Mouse (Mus musculus): ENCODE results near the gene Gm3383. TPM values are rescaled to one million over a fixed set of nuclear protein-coding genes. Genes with fewer than 3 reads are reported as not detected.
"Not testable (repeated sequence)": the region's sequence is repeated elsewhere in the genome, so short reads cannot be mapped to it uniquely, and the experiment has no call there.

Gm3383 gene
- polyA plus RNA-seq (2015; fragmentation: Nextera tagmentation; extraction: Ambion mirVana) = 3.3 and 4.8 TPM in 2 replicates

GRCm38 (mm10) chr14:5807882-5808281, at the start of gene Gm3383:
Gene Gm3383 (minus strand): TSS chr14:5807982.
- not testable (repeated sequence) for H3K4me1 ChIP-seq (replicated peaks); ATAC-seq (ENCODE audit: low FRiP score, low read depth); H3K27ac ChIP-seq (replicated peaks); H3K9me3 ChIP-seq; H3K4me2 ChIP-seq; H3K4me3 ChIP-seq; H3K9ac ChIP-seq; H3K36me3 ChIP-seq; H3K27me3 ChIP-seq
- no CpG with 5 or more reads among the region's 3 CpGs for WGBS

- H3K27ac ChIP-seq (replicated peaks); ATAC-seq (ENCODE audit: low FRiP score, low read depth); H3K9ac ChIP-seq; H3K36me3 ChIP-seq; H3K4me2 ChIP-seq; H3K27me3 ChIP-seq; H3K9me3 ChIP-seq; H3K4me3 ChIP-seq; H3K4me1 ChIP-seq (replicated peaks): not testable (repeated sequence)
- WGBS = 90% methylated on average over 3 of the region's 3 CpGs
Measured at GRCm38 (mm10) chr14:5855911-5856310, 48.1 kb upstream of the Gm3383 start.

DNA sequence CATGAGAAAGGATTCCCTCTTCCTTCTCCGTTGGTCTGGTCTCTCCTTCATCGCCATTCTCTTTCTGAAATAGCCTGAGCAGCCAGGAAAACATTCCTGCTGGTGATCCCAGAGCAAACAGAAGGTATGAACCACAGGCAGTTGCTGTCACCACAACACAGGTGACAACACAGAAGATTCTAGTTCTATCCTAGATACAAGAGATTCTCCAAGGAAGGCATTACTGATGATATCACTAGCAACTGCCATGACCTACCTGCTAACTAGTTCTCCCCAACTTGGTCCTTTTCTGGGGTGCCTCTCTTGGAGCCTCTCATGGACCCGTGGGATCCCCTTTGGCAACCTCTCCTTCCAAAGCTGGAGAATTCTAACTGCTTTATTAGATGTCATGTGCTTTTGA, 22.4 kb upstream of the Gm3383 start, which contains the start of gene Gm3424:
Gene Gm3424, minus strand, starts transcription at position 101 of the 400 bp plus-strand sequence.
- H3K36me3 ChIP-seq; H3K27me3 ChIP-seq; H3K27ac ChIP-seq (replicated peaks); ATAC-seq (ENCODE audit: low FRiP score, low read depth); H3K9me3 ChIP-seq; H3K4me3 ChIP-seq; H3K4me1 ChIP-seq (replicated peaks); H3K9ac ChIP-seq; H3K4me2 ChIP-seq: not testable (repeated sequence)
- no CpG with 5 or more reads among the region's 3 CpGs for WGBS

- not testable (repeated sequence) for H3K36me3 ChIP-seq; H3K4me1 ChIP-seq (replicated peaks); H3K4me2 ChIP-seq; H3K27me3 ChIP-seq; H3K4me3 ChIP-seq; H3K9me3 ChIP-seq; H3K9ac ChIP-seq; H3K27ac ChIP-seq (replicated peaks)
- peak; percentile 81 for ATAC-seq (ENCODE audit: low FRiP score, low read depth)
- no CpG with 5 or more reads among the region's 47 CpGs for WGBS
Measured at GRCm38 (mm10) chr14:5812699-5813356, 5.0 kb upstream of the Gm3383 start.

DNA sequence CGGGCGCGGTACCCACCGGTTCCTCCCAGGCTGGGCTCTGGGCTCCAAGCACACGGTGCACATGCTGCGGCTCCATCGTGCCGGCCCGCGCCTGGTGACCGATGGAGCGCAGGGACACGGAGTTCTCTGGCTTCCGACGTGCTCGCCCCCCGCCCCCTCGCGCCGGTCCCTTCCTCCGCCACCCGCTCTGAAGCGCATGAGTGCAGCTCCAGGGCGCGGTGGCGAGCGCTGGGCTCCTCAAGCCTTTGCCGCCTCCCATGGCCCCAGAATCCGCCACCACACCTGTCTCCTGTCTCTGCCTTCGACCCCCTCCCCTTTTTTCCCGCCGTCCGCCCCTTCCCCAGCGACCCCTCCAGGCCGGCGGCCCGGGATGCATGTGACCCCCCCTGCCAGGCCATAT, 66.3 kb downstream of the Gm3383 start, which contains the start of gene Gm3373:
Gene Gm3373, minus strand, starts transcription at position 101 of the 400 bp plus-strand sequence.
- not testable (repeated sequence) for H3K9me3 ChIP-seq; H3K36me3 ChIP-seq; H3K27ac ChIP-seq (replicated peaks); H3K9ac ChIP-seq; H3K27me3 ChIP-seq; H3K4me3 ChIP-seq; H3K4me2 ChIP-seq; ATAC-seq (ENCODE audit: low FRiP score, low read depth); H3K4me1 ChIP-seq (replicated peaks)
- WGBS = no CpG with 5 or more reads among the region's 37 CpGs

DNA sequence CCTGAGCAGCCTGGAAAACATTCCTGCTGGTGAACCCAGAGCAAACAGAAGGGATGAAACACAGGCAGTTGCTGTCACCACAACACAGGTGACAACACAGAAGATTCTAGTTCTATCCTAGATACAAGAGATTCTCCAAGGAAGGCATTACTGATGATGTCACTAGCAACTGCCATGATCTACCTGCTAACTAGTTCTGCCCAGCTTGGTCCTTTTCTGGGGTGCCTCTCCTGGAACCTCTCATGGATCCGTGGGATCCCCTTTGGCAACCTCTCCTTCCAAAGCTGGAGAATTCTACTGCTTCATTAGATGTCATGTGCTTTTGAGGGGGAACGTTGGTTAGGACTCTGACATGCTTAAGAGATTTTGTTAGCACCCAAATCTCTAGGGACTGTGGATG, 120.4 kb downstream of the Gm3383 start, which contains the start of gene Gm9603:
Gene Gm9603, minus strand, starts transcription at position 101 of the 400 bp plus-strand sequence.
- WGBS = no CpG with 5 or more reads among the region's 2 CpGs

GRCm38 (mm10) chr14:5632928-5633327, 174.9 kb downstream of the Gm3383 start, which contains the start of gene Gm8265:
Gene Gm8265 (minus strand): TSS chr14:5633028.
- not testable (repeated sequence) for H3K9me3 ChIP-seq; H3K36me3 ChIP-seq; H3K4me2 ChIP-seq; H3K4me3 ChIP-seq; H3K27ac ChIP-seq (replicated peaks); H3K4me1 ChIP-seq (replicated peaks); H3K9ac ChIP-seq; ATAC-seq (ENCODE audit: low FRiP score, low read depth); H3K27me3 ChIP-seq
- WGBS = no CpG with 5 or more reads among the region's 1 CpGs

More for the DNA sequence above, 120.4 kb downstream of the Gm3383 start, which contains the start of gene Gm9603:
- H3K27ac ChIP-seq (replicated peaks); H3K4me3 ChIP-seq; H3K4me1 ChIP-seq (replicated peaks); H3K36me3 ChIP-seq; H3K9ac ChIP-seq; ATAC-seq (ENCODE audit: low FRiP score, low read depth); H3K27me3 ChIP-seq; H3K4me2 ChIP-seq; H3K9me3 ChIP-seq: not testable (repeated sequence)

Other genes with a start within 250 kb of the Gm3383 start
- not detected in 2 replicates for gene Gm8265, start 175.0 kb downstream of the Gm3383 start, polyA plus RNA-seq (2015; fragmentation: Nextera tagmentation; extraction: Ambion mirVana)
- not detected in 2 replicates for gene Gm9603, start 120.5 kb downstream of the Gm3383 start, polyA plus RNA-seq (2015; fragmentation: Nextera tagmentation; extraction: Ambion mirVana)
- 0.54 and 1.6 TPM in 2 replicates for gene Gm3373, start 66.4 kb downstream of the Gm3383 start, polyA plus RNA-seq (2015; fragmentation: Nextera tagmentation; extraction: Ambion mirVana)
- gene Gm3424, start 22.3 kb upstream of the Gm3383 start, polyA plus RNA-seq (2015; fragmentation: Nextera tagmentation; extraction: Ambion mirVana) = not detected in 2 replicates
- gene Gm8237, start 72.4 kb upstream of the Gm3383 start, polyA plus RNA-seq (2015; fragmentation: Nextera tagmentation; extraction: Ambion mirVana) = 1.3 and 1.6 TPM in 2 replicates
- 4.0 and 4.4 TPM in 2 replicates for gene Gm3248, start 153.8 kb upstream of the Gm3383 start, polyA plus RNA-seq (2015; fragmentation: Nextera tagmentation; extraction: Ambion mirVana)
- not detected in 2 replicates for gene Gm3453, start 171.2 kb upstream of the Gm3383 start, polyA plus RNA-seq (2015; fragmentation: Nextera tagmentation; extraction: Ambion mirVana)

Measured in hindbrain, embryonic 15.5 days (tissue).